Mouse (Mus musculus): ENCODE measurements at regions not wholly inside any gene's neighbourhood (a gene's known extent, or its start where the extent isn't known, plus 50 kb on each side); places are given as distances from the start of the nearest gene placed in this dataset.

- TF ChIP-seq CTCF (conservative IDR thresholded peaks at IDR 0.05; ENCODE audit: low read length) (no peak), NANOG (IDR thresholded peaks at IDR 0.05; ENCODE audit: borderline replicate concordance, low read length) (no peak), POU5F1 (IDR thresholded peaks at IDR 0.05; ENCODE audit: borderline replicate concordance, low read length) (no peak)
Observed at GRCm38 (mm10) chr10:16580200-16580599, 1142.8 kb upstream of the Cited2 start.
